Mouse (Mus musculus): Measurements from ENCODE around the gene Kcnh2. TPM values are rescaled to one million over a fixed set of nuclear protein-coding genes. Genes with fewer than 3 reads are reported as not detected.

Gene Kcnh2
- polyA plus RNA-seq, 1 experiment from 2014 or later = 11.9 TPM

GRCm38 (mm10) chr5:24279527-24279926 lies 71.9 kb downstream of the Kcnh2 start:
- no peak for DNase-seq (ENCODE audit: low spot score)
- Histone ChIP-seq H3K9ac (ENCODE audit: low read depth, low read length) (no peak overlapping the region), H3K4me3 (ENCODE audit: low read depth, low read length) (no peak overlapping the region), H3K4me2 (replicated peaks; ENCODE audit: low read depth, low read length) (no peak overlapping the region), H3K36me3 (ENCODE audit: control insufficient read depth, insufficient read depth, low read length) (no peaks in the 10 kb centered on the region), H3K27ac (ENCODE audit: low read depth, low read length) (no peak overlapping the region), H3K4me1 (replicated peaks; ENCODE audit: control insufficient read depth, insufficient read depth, low read length) (no peaks in the 10 kb centered on the region), H3K9me3 (ENCODE audit: control insufficient read depth, low read length) (no peaks in the 10 kb centered on the region), H3K27me3 (ENCODE audit: control insufficient read depth, insufficient read depth, low read length) (no peaks in the 10 kb centered on the region)
- 84% methylated on average over 4 of the region's 4 CpGs for WGBS
- no peak for ATAC-seq (ENCODE audit: low FRiP score)

DNA sequence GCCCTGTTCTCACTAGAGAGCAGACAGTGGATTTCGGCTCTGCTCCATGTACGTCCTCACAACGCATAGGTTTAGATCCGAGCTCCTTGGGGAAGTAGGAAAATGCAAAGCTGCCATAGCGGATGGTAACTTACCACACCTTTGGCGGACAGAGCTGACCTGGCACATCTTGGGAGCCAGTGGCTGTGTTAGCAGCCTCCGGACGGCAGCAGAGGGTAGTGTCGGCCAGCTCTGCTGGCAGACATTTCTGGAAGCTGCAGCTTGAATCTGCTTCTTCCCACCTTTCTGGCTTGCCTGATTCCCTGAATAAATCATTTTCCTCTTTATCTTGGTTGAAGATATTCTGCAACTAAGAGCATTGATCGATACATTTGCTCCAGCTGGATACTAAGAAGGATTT lies 73.2 kb downstream of the Kcnh2 start:
- Histone ChIP-seq H3K4me3 (ENCODE audit: low read depth, low read length) (no peak overlapping the region), H3K4me2 (replicated peaks; ENCODE audit: low read depth, low read length) (no peak overlapping the region), H3K4me1 (replicated peaks; ENCODE audit: control insufficient read depth, insufficient read depth, low read length) (no peaks in the 10 kb centered on the region), H3K9me3 (ENCODE audit: control insufficient read depth, low read length) (no peaks in the 10 kb centered on the region), H3K36me3 (ENCODE audit: control insufficient read depth, insufficient read depth, low read length) (no peaks in the 10 kb centered on the region), H3K9ac (ENCODE audit: low read depth, low read length) (no peak overlapping the region), H3K27me3 (ENCODE audit: control insufficient read depth, insufficient read depth, low read length) (no peaks in the 10 kb centered on the region), H3K27ac (ENCODE audit: low read depth, low read length) (no peak overlapping the region)
- DNase-seq (ENCODE audit: low spot score) = no peak
- WGBS = 89% methylated on average over 10 of the region's 10 CpGs
- no peak for ATAC-seq (ENCODE audit: low FRiP score)

DNA sequence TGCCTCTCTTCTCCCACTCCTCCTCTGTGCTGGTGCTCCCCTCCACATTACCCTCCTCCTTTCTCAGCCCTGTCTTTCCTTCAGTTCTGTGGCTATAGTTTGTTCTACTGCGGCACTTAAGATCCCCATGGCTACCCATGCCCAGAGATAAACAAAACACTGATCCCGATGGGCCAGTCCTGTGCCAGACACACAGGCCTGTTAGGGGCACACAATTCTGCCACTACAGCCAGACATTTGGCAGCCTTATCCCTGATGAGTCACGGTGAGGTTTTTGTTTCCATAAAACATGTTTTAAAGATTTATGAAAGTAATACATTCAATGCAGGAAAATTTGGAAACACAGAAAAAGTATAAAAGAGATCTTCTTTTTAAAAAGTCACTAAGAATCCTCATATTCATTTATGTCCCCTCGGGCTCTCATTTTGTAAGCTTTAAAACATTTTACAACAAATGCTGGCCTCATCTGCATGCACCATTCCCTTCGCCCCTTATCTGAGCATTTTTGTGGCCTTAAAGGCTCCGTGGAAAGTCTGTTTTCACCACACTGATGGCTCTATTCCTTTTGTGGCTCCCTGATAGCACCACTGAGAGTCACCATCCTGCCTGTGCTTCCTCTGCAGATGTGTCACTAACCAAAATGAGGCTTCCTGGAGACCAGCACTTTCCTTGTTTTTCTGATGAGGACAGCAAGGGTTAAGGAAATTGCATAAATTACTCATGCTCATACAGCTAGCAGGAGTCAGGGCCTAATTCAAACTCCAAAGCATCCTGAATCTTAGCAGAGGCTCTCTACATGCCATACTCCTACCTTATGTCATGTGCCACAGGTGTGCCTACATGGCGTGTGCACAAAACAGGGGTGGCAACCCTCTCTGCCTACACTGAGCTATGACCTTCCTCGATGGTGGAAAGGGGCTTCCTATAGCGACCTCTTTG lies 77.5 kb downstream of the Kcnh2 start:
- ATAC-seq (ENCODE audit: low FRiP score) (no peak), DNase-seq (ENCODE audit: low spot score) (no peak)
- no peak overlapping the region for H3K9ac ChIP-seq (ENCODE audit: low read depth, low read length)
- H3K27ac ChIP-seq (ENCODE audit: low read depth, low read length) = no peak overlapping the region
- H3K9me3 ChIP-seq (ENCODE audit: control insufficient read depth, low read length) = no peaks in the 10 kb centered on the region
- 81% methylated on average over 9 of the region's 9 CpGs for WGBS
- no peak overlapping the region for H3K4me3 ChIP-seq (ENCODE audit: low read depth, low read length)
- no peaks in the 10 kb centered on the region for H3K27me3 ChIP-seq (ENCODE audit: control insufficient read depth, insufficient read depth, low read length)
- no peaks in the 10 kb centered on the region for H3K36me3 ChIP-seq (ENCODE audit: control insufficient read depth, insufficient read depth, low read length)
- no peak overlapping the region for H3K4me2 ChIP-seq (replicated peaks; ENCODE audit: low read depth, low read length)
- no peaks in the 10 kb centered on the region for H3K4me1 ChIP-seq (replicated peaks; ENCODE audit: control insufficient read depth, insufficient read depth, low read length)

- Histone ChIP-seq H3K27me3 (ENCODE audit: control insufficient read depth, insufficient read depth, low read length) (no peaks in the 10 kb centered on the region), H3K9ac (ENCODE audit: low read depth, low read length) (no peak overlapping the region), H3K4me1 (replicated peaks; ENCODE audit: control insufficient read depth, insufficient read depth, low read length) (no peaks in the 10 kb centered on the region), H3K9me3 (ENCODE audit: control insufficient read depth, low read length) (no peaks in the 10 kb centered on the region), H3K4me3 (ENCODE audit: low read depth, low read length) (no peak overlapping the region), H3K4me2 (replicated peaks; ENCODE audit: low read depth, low read length) (no peak overlapping the region), H3K36me3 (ENCODE audit: control insufficient read depth, insufficient read depth, low read length) (no peaks in the 10 kb centered on the region), H3K27ac (ENCODE audit: low read depth, low read length) (no peak overlapping the region)
- 90% methylated on average over 4 of the region's 4 CpGs for WGBS
- DNase-seq (ENCODE audit: low spot score) (no peak), ATAC-seq (ENCODE audit: low FRiP score) (no peak)
Measured at GRCm38 (mm10) chr5:24270941-24271340, 80.5 kb downstream of the Kcnh2 start.

Other genes starting within 250 kb of the Kcnh2 start
- gene Nupl2, start 186.6 kb downstream of the Kcnh2 start, polyA plus RNA-seq (2014; fragmentation: Nextera tagmentation; extraction: Ambion mirVana) = 18.4 and 21.4 TPM in 2 replicates
- gene Nos3, start 13.2 kb upstream of the Kcnh2 start, polyA plus RNA-seq (2014; fragmentation: Nextera tagmentation; extraction: Ambion mirVana) = 4.5 and 5.2 TPM in 2 replicates
- gene Atg9b, start 40.5 kb upstream of the Kcnh2 start, polyA plus RNA-seq (2014; fragmentation: Nextera tagmentation; extraction: Ambion mirVana) = 0.12 and 0.28 TPM in 2 replicates
- gene Abcb8, start 42.1 kb upstream of the Kcnh2 start, polyA plus RNA-seq (2014; fragmentation: Nextera tagmentation; extraction: Ambion mirVana) = 29.7 and 31.7 TPM in 2 replicates
- 0.52 and 0.88 TPM in 2 replicates for gene Asic3, start 61.8 kb upstream of the Kcnh2 start, polyA plus RNA-seq (2014; fragmentation: Nextera tagmentation; extraction: Ambion mirVana)
- 56.3 and 62.4 TPM in 2 replicates for gene Cdk5, start 71.9 kb upstream of the Kcnh2 start, polyA plus RNA-seq (2014; fragmentation: Nextera tagmentation; extraction: Ambion mirVana)
- gene Slc4a2, start 72.2 kb upstream of the Kcnh2 start, polyA plus RNA-seq (2014; fragmentation: Nextera tagmentation; extraction: Ambion mirVana) = 14.3 and 17.9 TPM in 2 replicates
- 86.7 and 88.5 TPM in 2 replicates for gene Fastk, start 93.7 kb upstream of the Kcnh2 start, polyA plus RNA-seq (2014; fragmentation: Nextera tagmentation; extraction: Ambion mirVana)
- 30.0 and 33.6 TPM in 2 replicates for gene Tmub1, start 96.2 kb upstream of the Kcnh2 start, polyA plus RNA-seq (2014; fragmentation: Nextera tagmentation; extraction: Ambion mirVana)
- 38.8 and 50.1 TPM in 2 replicates for gene Agap3, start 100.6 kb upstream of the Kcnh2 start, polyA plus RNA-seq (2014; fragmentation: Nextera tagmentation; extraction: Ambion mirVana)
- 1.0 and 1.9 TPM in 2 replicates for gene Gbx1, start 175.6 kb upstream of the Kcnh2 start, polyA plus RNA-seq (2014; fragmentation: Nextera tagmentation; extraction: Ambion mirVana)
- gene Asb10, start 189.4 kb upstream of the Kcnh2 start, polyA plus RNA-seq (2014; fragmentation: Nextera tagmentation; extraction: Ambion mirVana) = 0.20 and 0.33 TPM in 2 replicates
- gene 4931409K22Rik, start 205.2 kb upstream of the Kcnh2 start, polyA plus RNA-seq (2014; fragmentation: Nextera tagmentation; extraction: Ambion mirVana) = 0.14 TPM in 1 of 2 replicates, not detected in the other
- gene Abcf2, start 225.9 kb upstream of the Kcnh2 start, polyA plus RNA-seq (2014; fragmentation: Nextera tagmentation; extraction: Ambion mirVana) = 121 and 136 TPM in 2 replicates
- gene Chpf2, start 235.1 kb upstream of the Kcnh2 start, polyA plus RNA-seq (2014; fragmentation: Nextera tagmentation; extraction: Ambion mirVana) = 8.6 and 8.7 TPM in 2 replicates